Mouse (Mus musculus) stomach, postnatal 0 days (tissue): ENCODE results near the gene Ryr2.

Source experiments
- CTCF ChIP-seq: IDR thresholded peaks from 2 replicates; pipeline ENCODE4 v1.5.1; 2016; ENCODE audit warnings: antibody characterized with exemption, low read depth, mild to moderate bottlenecking, moderate library complexity
- EP300 ChIP-seq: optimal IDR thresholded peaks from 2 replicates; pipeline ENCODE3; 2016; ENCODE audit warnings: antibody characterized with exemption

DNA sequence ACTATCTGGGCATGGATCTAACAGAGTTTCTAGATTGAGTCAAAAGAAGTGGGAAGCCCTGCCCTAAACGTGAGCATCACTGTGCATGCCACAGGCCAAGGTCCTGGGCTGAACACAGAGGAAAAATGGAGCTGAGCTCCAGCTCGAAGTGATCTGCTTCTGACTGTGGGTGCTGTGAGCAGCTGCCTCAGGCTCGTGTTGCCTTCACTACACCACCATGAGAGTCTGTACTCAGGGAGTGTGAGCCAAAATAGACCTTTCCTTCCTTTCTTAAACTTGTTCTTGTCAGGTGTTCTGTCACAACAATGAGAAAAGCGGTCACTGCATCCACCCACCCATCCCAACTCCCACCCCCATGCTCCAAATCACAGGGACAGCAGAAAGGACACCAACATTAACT is 27.2 kb downstream of the Ryr2 start:
- no peak for TF ChIP-seq CTCF
- TF ChIP-seq EP300: no peak
